Mouse (Mus musculus) hindbrain, postnatal 0 days (tissue): ENCODE data around the gene Palld. TPM values are rescaled to one million over a fixed set of nuclear protein-coding genes. Genes with fewer than 3 reads are reported as not detected.

Source experiments
- ATAC-seq: fragments of 200-750 bp; cut with Nextera tagmentation; 2 replicates; pipeline ENCODE4 v1.8.0; 2017; ENCODE audit warnings: mild to moderate bottlenecking, moderate TSS enrichment, moderate library complexity
- DNase-seq: peaks from one replicate; pipeline ENCODE4 v3.0.0-alpha.2; 2015; ENCODE audit warnings: low spot score
- H3K27ac ChIP-seq: fragments of 300-500 bp; sonication (generic); 2 replicates; pipeline ENCODE4 v1.5.1; 2014; ENCODE audit warnings: mild to moderate bottlenecking
- H3K27me3 ChIP-seq: fragments of 300-500 bp; sonication (generic); 2 replicates; pipeline ENCODE4 v1.6.1; 2014; ENCODE audit warnings: low read length, mixed read lengths; ENCODE audit not compliant: insufficient read depth
- H3K36me3 ChIP-seq: fragments of 300-500 bp; sonication (generic); 2 replicates; pipeline ENCODE4 v1.6.1; 2014; ENCODE audit warnings: low read length, mixed read lengths; ENCODE audit not compliant: insufficient read depth
- H3K4me1 ChIP-seq: fragments of 300-500 bp; sonication (generic); 2 replicates; pipeline ENCODE4 v1.6.1; 2014; ENCODE audit warnings: antibody characterized with exemption, low read length, mixed read lengths; ENCODE audit not compliant: insufficient read depth
- H3K4me2 ChIP-seq: fragments of 300-500 bp; sonication (generic); 2 replicates; pipeline ENCODE4 v1.6.1; 2014; ENCODE audit warnings: low read depth, mild to moderate bottlenecking, low read length, moderate library complexity, mixed read lengths
- H3K4me3 ChIP-seq: fragments of 300-500 bp; sonication (generic); 2 replicates; pipeline ENCODE4 v1.5.1; 2014; ENCODE audit warnings: low read length
- H3K9ac ChIP-seq: fragments of 300-500 bp; sonication (generic); replicated peaks from 2 replicates; pipeline ENCODE4 v1.6.1; 2014; ENCODE audit warnings: mild to moderate bottlenecking, low read length, moderate library complexity, mixed read lengths
- H3K9me3 ChIP-seq: fragments of 300-500 bp; sonication (generic); 2 replicates; pipeline ENCODE4 v1.6.1; 2016; ENCODE audit warnings: low read length, mixed read lengths
- CTCF ChIP-seq: IDR thresholded peaks from 2 replicates; pipeline ENCODE4 v1.5.1; 2016; ENCODE audit warnings: antibody characterized with exemption, control low read depth, low read depth
- WGBS: fragments of 180-500 bp; shearing (Covaris S2); extraction: QIAGEN DNeasy Blood & Tissue Kit; methylation state at CpG from one replicate; pipeline ENCODE4 v1.1.7; 2014; 5-methylcytosine and 5-hydroxymethylcytosine counted together
- polyA plus RNA-seq: library from polyadenylated mRNA; unstranded; fragments of >200 nt; fragmentation: Nextera tagmentation; extraction: Ambion mirVana; gene quantifications from 2 replicates; pipeline ENCODE4 v1.2.1, GENCODE M21; 2015
- total RNA-seq: library from RNA; depleted of rRNA; stranded (reverse); fragments of >200 nt; gene quantifications from 2 replicates; pipeline ENCODE4 v1.2.3, GENCODE M21; 2014

The Palld gene
- total and polyA plus RNA-seq, 2 experiments from 2014 or later = 3.5 to 14.0 TPM

DNA sequence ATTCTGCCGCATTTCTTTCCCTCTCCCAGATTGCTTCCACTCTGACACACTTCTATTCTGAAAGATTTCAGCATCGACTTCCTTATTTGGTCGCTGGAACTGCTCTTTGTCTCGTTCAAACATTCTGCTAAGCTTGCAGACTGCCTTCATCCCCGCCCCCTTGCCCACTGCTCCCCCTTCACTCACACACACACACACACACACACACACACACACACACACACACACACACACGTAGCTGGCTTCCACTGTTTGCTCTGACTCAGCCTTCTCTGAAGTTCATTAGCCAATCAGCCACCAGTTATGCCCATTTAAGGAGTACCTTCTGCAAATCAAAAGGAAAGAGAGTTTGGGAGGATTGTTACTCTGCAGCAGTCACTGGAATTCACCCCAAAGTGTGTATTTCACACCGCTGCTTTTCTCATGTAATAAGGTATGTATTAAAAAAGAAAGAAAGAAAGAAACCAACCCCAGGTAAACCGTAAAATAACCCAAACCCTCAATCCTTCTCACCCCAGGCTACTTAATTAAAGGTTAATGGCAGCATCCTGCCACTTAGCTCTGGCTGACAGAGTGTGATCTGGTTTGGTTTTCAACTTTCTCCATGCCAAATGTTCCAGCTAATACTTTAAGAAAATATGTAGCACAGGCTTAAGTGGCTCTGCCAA is 295.6 kb downstream of the Palld start:
- Histone ChIP-seq H3K4me2 (peak overlapping the region; percentile 30), H3K9ac (no peak overlapping the region), H3K36me3 (no peaks in the 10 kb centered on the region), H3K4me3 (no peak overlapping the region), H3K27ac (peak overlapping the region; percentile 45; the same call in 1 of the 2 replicates), H3K27me3 (no peaks in the 10 kb centered on the region), H3K4me1 (no peaks in the 10 kb centered on the region), H3K9me3 (no peaks in the 10 kb centered on the region)
- TF ChIP-seq CTCF = no peak
- DNase-seq = peak; percentile 70
- peak; percentile 90 for ATAC-seq
- WGBS = 19% methylated on average over 8 of the region's 8 CpGs

DNA sequence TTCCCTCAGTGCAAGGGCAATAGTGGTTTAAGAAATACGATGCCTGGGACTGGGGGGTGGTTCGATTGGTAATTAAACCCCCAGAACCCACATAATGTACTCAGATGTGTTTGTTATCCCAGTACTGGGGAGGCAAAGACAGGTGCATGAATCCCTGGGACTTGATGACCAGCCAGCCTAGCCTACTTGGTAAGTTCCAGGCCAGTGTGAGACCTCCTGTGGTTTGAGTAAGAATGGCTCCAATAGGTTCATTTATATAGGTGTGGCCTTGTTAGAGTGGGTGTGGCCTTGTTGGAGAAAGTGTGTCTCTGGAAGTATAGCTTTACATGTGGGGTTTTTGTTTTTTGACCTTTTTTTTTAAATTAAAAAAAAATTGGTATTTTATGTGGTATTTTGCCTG is 297.6 kb downstream of the Palld start:
- WGBS = 95% methylated on average over 2 of the region's 2 CpGs
- Histone ChIP-seq H3K27ac (no peak overlapping the region), H3K9me3 (no peaks in the 10 kb centered on the region), H3K9ac (no peak overlapping the region), H3K4me3 (no peak overlapping the region), H3K4me1 (no peaks in the 10 kb centered on the region), H3K4me2 (no peak overlapping the region), H3K36me3 (no peaks in the 10 kb centered on the region), H3K27me3 (no peaks in the 10 kb centered on the region)
- no peak for TF ChIP-seq CTCF
- DNase-seq (no peak), ATAC-seq (no peak)

DNA sequence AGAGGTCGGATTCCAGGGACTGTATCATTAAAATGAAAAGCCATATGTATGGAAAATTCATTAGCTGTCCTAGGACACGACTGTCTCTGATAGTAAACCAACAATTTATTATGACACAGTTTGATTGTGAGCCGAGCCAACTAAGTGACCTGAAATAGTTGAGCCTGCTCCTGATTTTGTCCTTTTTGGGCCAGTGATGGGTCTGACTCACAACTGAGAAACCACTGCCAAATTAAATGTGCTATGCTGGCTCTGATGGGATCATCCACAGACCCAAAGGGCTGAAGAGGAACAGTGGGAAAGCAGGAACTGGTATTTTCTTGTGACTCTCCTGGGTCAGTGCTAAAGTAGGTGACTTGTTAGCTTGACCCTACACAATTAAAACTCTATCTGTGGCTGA is 305.6 kb downstream of the Palld start:
- no peaks in the 10 kb centered on the region for H3K4me1 ChIP-seq
- H3K9me3 ChIP-seq = no peaks in the 10 kb centered on the region
- no peaks in the 10 kb centered on the region for H3K36me3 ChIP-seq
- H3K27me3 ChIP-seq = no peaks in the 10 kb centered on the region
- DNase-seq (no peak), ATAC-seq (no peak)
- H3K4me2 ChIP-seq = no peak overlapping the region
- H3K4me3 ChIP-seq = no peak overlapping the region
- WGBS = 70% methylated on average over 3 of the region's 3 CpGs
- H3K9ac ChIP-seq = no peak overlapping the region
- no peak overlapping the region for H3K27ac ChIP-seq
- TF ChIP-seq CTCF = no peak

DNA sequence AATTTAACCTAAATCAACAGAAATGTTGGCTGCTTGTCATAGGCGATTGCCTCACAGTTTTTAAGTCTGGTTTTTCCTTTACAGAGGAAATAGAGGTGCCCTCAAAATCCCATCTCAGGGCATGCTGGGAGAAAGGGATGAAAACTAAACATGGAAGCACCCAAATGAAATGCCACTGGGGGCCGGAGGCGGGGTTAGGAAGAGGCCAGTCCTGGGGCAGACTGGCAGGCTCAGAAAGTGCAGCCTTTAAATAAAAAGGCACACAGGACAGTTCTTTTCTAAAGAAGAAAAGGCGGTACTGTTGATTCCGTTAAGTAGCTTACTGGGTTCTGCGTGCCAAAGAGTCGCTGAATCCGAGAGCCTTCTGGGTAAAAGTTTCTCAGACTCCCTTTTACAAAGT is 311.0 kb downstream of the Palld start:
- DNase-seq (peak; percentile 23), ATAC-seq (0 out of 2 replicates have a peak, but pooled peaks have one; percentile 22)
- WGBS = 8% methylated on average over 8 of the region's 8 CpGs

DNA sequence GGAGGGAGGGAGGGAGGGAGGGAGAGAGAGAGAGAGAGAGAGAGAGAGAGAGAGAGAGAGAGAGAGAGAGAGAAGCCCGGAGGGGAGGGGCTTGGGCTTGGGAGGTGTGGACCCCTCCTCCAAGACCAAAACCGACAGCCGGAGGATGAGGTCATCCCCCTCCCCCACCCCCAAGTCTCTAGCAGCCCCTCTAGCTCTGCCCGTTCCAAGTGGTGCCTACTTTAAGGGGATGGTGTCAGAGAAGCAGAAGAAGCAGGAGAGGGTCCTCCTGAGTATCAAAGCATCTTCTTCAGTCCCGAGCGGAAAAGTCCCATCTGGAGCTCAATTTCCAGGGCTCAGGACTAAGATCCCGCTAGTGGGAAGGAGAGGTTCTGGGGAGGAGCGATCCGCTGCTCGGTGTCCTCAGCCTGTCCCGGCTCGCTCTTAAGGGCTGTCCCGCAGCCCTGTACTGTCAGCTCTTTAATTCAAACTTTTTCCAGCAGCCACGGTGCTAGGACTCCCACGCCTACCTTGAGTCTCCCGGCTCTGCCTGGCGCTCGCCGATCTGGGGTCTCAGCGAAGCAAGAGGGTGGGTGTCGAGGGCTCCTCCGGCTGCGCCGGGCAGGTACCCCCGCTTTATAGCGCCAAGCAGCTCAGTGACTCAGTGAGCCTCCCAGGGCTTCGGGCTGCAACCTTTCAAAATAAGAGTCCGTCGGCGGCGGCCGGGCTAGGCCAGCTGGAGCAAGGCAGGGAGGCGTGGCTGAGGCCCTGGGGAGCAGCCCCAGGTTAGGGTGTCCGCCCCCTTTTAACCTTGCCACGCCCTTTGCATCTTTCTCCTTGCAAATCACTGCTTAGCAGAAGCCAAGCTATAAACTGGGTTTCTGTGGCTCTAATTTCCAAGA is 311.7 kb downstream of the Palld start:
- H3K4me3 ChIP-seq = peak overlapping the region; percentile 64
- H3K36me3 ChIP-seq = no peaks in the 10 kb centered on the region
- H3K4me2 ChIP-seq = peak overlapping the region; percentile 96
- H3K9ac ChIP-seq = peak overlapping the region; percentile 56
- no peaks in the 10 kb centered on the region for H3K27me3 ChIP-seq
- ATAC-seq (peak; percentile 87), DNase-seq (peak; percentile 82)
- no peaks in the 10 kb centered on the region for H3K9me3 ChIP-seq
- peak overlapping the region; percentile 75 for H3K27ac ChIP-seq
- no peak for TF ChIP-seq CTCF
- H3K4me1 ChIP-seq = no peaks in the 10 kb centered on the region
- WGBS = under 1% methylated on average over 35 of the region's 35 CpGs

More for the DNA sequence above, 311.0 kb downstream of the Palld start:
- no peaks in the 10 kb centered on the region for H3K27me3 ChIP-seq
- H3K4me3 ChIP-seq = peak overlapping the region; percentile 64
- peak overlapping the region; percentile 56; the same call in 1 of the 2 replicates for H3K9ac ChIP-seq
- H3K9me3 ChIP-seq = no peaks in the 10 kb centered on the region
- H3K27ac ChIP-seq = no peak overlapping the region
- no peaks in the 10 kb centered on the region for H3K4me1 ChIP-seq
- no peak for TF ChIP-seq CTCF
- peak overlapping the region; percentile 96 for H3K4me2 ChIP-seq
- H3K36me3 ChIP-seq = no peaks in the 10 kb centered on the region

DNA sequence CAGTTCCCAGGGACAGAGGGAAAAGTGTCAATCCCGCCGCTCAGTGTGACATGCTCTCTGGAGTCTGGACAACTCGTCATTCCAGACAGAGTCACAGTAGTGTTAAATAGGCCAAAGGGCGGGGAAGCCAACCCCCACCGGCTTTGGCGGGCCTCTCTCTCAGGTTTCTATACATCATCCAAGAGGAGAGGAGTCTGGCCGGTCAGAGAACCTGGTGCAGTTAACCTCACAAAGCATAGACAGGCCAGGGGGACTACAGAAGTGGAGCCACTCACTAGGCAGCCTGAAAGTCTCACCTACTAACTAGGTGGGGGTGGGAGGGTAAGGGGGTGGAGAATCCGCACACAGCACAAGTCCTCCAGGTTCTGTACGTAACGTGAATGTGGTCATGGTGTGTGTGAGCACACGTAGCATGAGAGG is 312.5 kb downstream of the Palld start:
- ATAC-seq = peak; percentile 27; the same call in 1 of the 2 replicates
- H3K36me3 ChIP-seq = no peaks in the 10 kb centered on the region

More for the DNA sequence above, 312.5 kb downstream of the Palld start:
- DNase-seq = no peak
- 3% methylated on average over 10 of the region's 11 CpGs for WGBS
- no peak for TF ChIP-seq CTCF
- H3K9ac ChIP-seq = no peak overlapping the region
- H3K4me3 ChIP-seq = peak overlapping the region; percentile 27
- H3K9me3 ChIP-seq = no peaks in the 10 kb centered on the region
- no peaks in the 10 kb centered on the region for H3K4me1 ChIP-seq
- no peak overlapping the region for H3K27ac ChIP-seq
- peak overlapping the region; percentile 96 for H3K4me2 ChIP-seq
- H3K27me3 ChIP-seq = no peaks in the 10 kb centered on the region
